Mouse (Mus musculus) cerebellum, adult 2 months (tissue): ENCODE measurements around the gene Spag7. TPM values are rescaled to one million over a fixed set of nuclear protein-coding genes. Genes with fewer than 3 reads are reported as not detected.

ENCODE experiments used
- DNase-seq, 2 experiments: peaks; one replicate each; pipeline ENCODE4 v3.0.0; 2021
- H3K27ac ChIP-seq: fragments of 200-500 bp; 2 replicates; pipeline ENCODE4 v1.5.1; 2012; ENCODE audit warnings: low read length, control low read depth, inconsistent platforms; ENCODE audit not compliant: insufficient read depth
- H3K27me3 ChIP-seq: fragments of 200-500 bp; 2 replicates; pipeline ENCODE4 v1.6.1; 2012; ENCODE audit warnings: inconsistent platforms, mild to moderate bottlenecking, low read length, moderate library complexity; ENCODE audit not compliant: control insufficient read depth, insufficient read depth
- H3K4me1 ChIP-seq: fragments of 200-500 bp; 2 replicates; pipeline ENCODE4 v1.6.1; 2011; ENCODE audit warnings: low read length; ENCODE audit not compliant: control insufficient read depth, insufficient read depth
- H3K4me3 ChIP-seq: fragments of 200-500 bp; replicated peaks from 2 replicates; pipeline ENCODE3; 2011; ENCODE audit warnings: mild to moderate bottlenecking, low read depth, low read length, control low read depth; ENCODE audit not compliant: insufficient read depth
- CTCF ChIP-seq: fragments of 200-500 bp; IDR thresholded peaks from 2 replicates; pipeline ENCODE4 v1.5.1; 2011; ENCODE audit warnings: low read depth, mild to moderate bottlenecking, control low read depth, low read length, moderate library complexity, borderline replicate concordance; ENCODE audit not compliant: insufficient read depth
- POLR2A ChIP-seq: fragments of 200-500 bp; IDR thresholded peaks from 2 replicates; pipeline ENCODE4 v1.6.1; 2011; ENCODE audit warnings: low read length, control low read depth, borderline replicate concordance; ENCODE audit not compliant: insufficient read depth
- WGBS: fragments of 180-500 bp; shearing (Covaris S2); methylation state at CpG from one replicate; pipeline ENCODE4 v1.1.7; 2018; 5-methylcytosine and 5-hydroxymethylcytosine counted together
- polyA plus RNA-seq: library from polyadenylated mRNA; depleted of rRNA; stranded (reverse); fragments of >200 nt; gene quantifications from 2 replicates; pipeline ENCODE4 v1.2.3, GENCODE M21; 2012

Gene Spag7
- polyA plus RNA-seq, 1 experiment: 93.2 TPM

DNA sequence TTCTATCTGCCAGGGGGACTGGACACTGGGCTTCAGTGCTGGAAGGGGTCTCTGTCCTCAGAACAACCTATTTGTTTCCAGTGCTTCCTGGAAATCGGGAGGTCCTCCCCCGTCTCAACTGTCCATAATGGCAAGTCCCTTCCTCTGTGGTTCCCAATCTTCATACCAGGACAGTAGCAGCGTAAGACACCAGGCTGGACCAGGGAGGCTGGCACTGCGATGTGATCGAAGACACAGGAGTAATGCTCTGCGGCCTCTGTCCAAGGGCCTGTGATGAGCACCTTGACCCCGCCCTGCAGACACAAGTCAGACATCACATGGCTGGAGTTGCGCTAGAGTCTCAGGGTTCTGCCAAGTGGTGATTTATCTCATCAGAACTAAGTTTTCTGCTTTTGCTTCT, 10.1 kb upstream of the Spag7 start:
- H3K4me1 ChIP-seq: peaks cover 5% of the 10 kb centered on the region
- H3K27me3 ChIP-seq: no peaks in the 10 kb centered on the region
- H3K27ac ChIP-seq: no peak overlapping the region
- 96% methylated on average over 8 of the region's 8 CpGs for WGBS
- TF ChIP-seq POLR2A: no peak
- TF ChIP-seq CTCF: no peak
- no peak for DNase-seq
- no peak overlapping the region for H3K4me3 ChIP-seq

DNA sequence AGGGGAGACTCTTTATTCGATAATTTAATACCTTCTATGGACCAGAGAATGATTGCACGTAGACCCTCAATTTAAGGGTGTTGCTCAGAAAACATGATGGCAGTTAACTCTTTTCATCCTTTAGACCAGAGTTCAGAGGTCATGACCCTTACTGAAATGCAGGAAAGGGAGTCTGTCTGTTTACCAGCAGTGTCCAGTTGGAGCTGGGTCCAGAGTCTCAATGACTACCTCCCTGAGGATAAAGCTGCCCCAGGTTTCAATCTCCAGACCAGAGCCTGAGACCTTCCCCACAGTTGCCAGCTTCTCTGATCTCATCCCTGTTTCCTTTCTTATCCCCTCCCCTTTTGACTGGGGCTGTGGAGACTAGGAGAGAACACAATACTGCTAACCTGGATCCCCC, 9.4 kb upstream of the Spag7 start:
- 71% methylated on average over 2 of the region's 2 CpGs for WGBS
- no peak for DNase-seq
- Histone ChIP-seq H3K4me1 (peaks cover 5% of the 10 kb centered on the region), H3K27ac (no peak overlapping the region), H3K27me3 (no peaks in the 10 kb centered on the region), H3K4me3 (no peak overlapping the region)
- TF ChIP-seq CTCF (no peak), POLR2A (no peak)

DNA sequence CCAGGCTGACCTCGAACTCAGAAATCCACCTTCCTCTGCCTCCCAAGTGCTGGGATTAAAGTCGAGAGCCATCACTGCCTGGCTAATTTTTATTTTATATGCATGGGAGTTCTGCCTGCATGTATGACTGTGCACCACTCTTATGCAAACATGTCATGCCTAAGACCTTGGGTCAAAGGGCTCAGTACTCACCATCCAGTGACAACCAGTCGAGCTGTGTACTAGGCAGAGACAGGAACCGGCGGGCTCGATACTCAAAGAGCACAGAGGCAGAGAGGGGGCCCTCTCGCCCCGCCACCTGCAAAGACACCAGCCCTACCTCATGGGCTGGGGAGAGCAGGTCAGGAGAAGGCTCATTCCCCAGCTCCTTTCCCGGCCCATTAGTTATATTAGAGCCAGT, 8.9 kb upstream of the Spag7 start:
- no peak for TF ChIP-seq CTCF
- no peak for TF ChIP-seq POLR2A
- H3K4me1 ChIP-seq: peaks cover 4% of the 10 kb centered on the region
- no peak for DNase-seq
- no peak overlapping the region for H3K27ac ChIP-seq
- 78% methylated on average over 9 of the region's 9 CpGs for WGBS
- no peaks in the 10 kb centered on the region for H3K27me3 ChIP-seq
- no peak overlapping the region for H3K4me3 ChIP-seq

DNA sequence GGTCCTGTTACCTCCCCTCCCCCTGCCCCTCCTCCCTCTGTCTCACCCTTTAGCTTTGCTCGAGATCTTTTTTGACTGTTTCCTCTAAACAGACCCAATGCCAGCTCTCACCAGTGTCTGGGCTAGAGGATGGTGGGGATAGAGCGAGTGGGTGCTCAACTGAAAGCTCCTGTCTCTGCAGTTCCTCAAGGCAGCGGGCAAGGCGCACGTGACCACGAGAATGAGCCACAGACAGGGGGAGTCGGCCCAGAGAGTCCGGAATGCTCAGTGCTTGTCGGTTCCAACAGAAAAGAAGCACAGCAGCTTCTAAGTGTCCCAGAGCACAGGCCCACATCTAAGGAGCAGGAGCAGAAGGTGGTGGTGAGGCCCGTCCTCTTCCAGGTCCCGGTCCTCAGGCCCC, 5.3 kb upstream of the Spag7 start:
- Histone ChIP-seq H3K4me3 (no peak overlapping the region), H3K4me1 (peaks cover 4% of the 10 kb centered on the region), H3K27ac (no peak overlapping the region), H3K27me3 (no peaks in the 10 kb centered on the region)
- peak in 1 of 2 experiments; percentile 17 for DNase-seq
- TF ChIP-seq POLR2A (no peak), CTCF (no peak)
- WGBS: 61% methylated on average over 11 of the region's 11 CpGs

DNA sequence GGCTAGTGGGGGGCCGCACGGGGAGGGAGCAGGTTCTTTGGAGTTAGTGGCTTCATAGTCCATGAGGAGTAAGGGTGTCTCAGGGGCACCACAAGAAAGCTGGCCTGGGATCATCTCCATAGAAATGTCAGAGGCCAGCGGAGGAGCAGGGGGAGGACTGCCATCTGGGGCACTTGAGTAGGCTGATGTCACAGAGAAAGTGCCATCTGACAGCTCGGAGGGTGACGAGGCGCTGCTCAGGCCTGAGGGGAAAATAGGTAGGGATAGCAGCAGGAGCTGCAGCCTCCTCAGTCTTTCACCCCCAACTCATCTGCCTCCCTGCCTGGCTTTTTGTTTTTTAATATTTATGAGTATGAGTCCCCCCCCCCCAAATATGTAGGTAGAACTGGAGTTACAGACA, 4.8 kb upstream of the Spag7 start:
- H3K27me3 ChIP-seq: no peaks in the 10 kb centered on the region
- no peak overlapping the region for H3K4me3 ChIP-seq
- WGBS: 25% methylated on average over 6 of the region's 6 CpGs
- DNase-seq: peak in 1 of 2 experiments; percentile 27
- no peak for TF ChIP-seq POLR2A
- no peak for TF ChIP-seq CTCF
- 0 out of 2 replicates have a peak overlapping the region, but pooled peaks have one; percentile 28 for H3K27ac ChIP-seq
- H3K4me1 ChIP-seq: peaks cover 4% of the 10 kb centered on the region

DNA sequence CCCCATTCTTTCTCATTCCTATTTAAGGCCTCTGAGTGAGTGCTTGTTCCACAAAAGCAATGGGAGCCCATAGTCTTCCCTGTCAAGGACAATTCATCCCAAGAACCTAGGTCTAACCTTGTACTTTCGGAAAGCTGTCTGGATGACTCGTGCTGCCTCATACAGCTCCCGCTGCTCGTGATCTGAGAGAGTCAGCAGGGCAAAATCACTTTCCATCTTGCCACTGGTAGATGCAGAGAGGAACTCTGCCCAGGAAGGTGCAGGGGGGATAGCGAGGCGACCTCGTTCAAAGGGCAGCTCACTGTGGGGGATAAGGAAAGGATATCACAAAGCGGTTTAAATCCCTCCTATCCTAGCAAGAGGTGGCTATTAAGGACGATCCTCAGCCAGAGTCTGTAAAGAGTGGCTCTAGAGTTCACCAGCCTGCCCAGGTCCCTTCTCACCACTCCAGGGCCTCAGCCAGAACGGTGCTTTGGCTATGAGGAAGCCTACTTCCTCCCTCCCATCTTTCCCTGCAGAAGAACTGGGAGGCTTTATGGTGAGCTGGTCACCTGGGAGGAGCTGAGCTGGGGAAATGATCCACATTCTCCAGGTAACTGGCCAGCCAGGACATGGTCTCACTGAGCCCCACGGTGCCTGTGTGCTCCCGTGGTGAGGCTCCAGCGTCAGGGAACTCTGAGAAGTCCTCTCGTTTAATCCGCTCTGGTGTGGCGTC, 2.3 kb upstream of the Spag7 start:
- H3K4me3 ChIP-seq: no peak overlapping the region
- no peak overlapping the region for H3K27ac ChIP-seq

DNA sequence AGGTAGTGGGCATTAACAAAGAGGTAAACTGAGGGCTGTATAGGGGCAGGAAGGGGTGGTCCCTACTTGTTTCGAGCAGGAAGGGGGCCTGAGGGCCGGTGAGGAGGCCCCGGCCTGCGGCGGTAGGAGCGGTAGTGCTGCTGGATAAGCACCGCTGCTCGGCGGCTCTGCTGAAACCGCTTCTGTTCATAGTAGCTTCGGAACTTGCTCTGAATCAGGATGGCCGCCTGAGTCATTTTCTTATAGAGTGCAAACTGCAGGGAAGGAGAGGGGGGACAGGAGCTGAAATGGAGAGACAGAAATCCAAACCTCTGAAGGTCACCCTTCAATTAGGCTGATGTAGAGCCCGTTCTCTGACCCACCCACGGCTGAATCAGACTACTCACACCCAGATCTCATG, 1.3 kb upstream of the Spag7 start:
- Histone ChIP-seq H3K27me3 (no peaks in the 10 kb centered on the region), H3K4me1 (peaks cover 4% of the 10 kb centered on the region), H3K27ac (peak overlapping the region; percentile 77), H3K4me3 (peak overlapping the region; percentile 85)
- DNase-seq: peak in 1 of 2 experiments; percentile 49
- no peak for TF ChIP-seq POLR2A
- 23% methylated on average over 14 of the region's 14 CpGs for WGBS

More for the DNA sequence above, 2.3 kb upstream of the Spag7 start:
- H3K4me1 ChIP-seq: peaks cover 4% of the 10 kb centered on the region
- peak in 1 of 2 experiments; percentile 21 for DNase-seq
- TF ChIP-seq CTCF: no peak
- TF ChIP-seq POLR2A: no peak
- H3K27me3 ChIP-seq: no peaks in the 10 kb centered on the region
- WGBS: 76% methylated on average over 16 of the region's 16 CpGs

DNA sequence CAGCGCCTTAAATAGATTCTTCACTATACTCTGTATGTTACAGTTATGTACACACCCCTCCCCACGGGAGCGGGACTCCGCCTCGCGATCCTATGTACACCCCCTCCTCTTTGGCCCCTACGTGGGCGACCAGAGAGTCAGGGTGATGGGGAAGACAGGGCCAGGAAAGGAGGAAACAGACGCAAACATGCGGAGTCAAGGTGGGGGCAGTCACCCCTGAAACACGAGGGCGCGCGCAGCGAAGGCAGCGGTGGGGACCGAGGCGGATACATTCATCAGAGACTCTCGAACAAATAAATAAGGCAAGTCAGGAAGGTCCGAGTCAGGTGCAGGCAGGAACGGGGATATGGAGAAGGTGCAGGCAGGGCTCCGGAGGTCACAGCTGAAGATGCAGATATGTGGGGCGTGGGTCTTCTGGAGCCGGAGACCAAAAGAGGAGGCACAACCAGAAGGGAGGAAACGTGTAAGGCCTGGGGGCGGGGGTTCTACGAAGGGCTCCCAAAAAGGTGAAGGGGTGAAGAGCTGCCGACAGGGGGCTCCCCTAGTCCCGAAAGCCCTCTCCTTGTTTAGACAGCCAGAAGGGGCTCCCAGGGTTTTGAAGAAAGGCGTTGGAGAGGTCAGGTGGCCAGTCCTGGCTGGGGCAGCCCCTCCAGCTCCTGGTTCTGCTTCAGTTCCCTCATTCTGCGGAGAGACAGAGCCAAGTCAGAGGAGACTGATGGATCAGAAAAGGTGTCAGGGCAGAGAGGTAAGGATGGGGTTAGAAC, 548 bp upstream of the Spag7 start:
- H3K27me3 ChIP-seq: no peaks in the 10 kb centered on the region
- WGBS: under 1% methylated on average over 31 of the region's 31 CpGs
- peak; percentile 47; the same call in 1 of the 2 replicates for TF ChIP-seq CTCF
- TF ChIP-seq POLR2A: 0 out of 2 replicates have a peak, but pooled peaks have one; percentile 21
- peak; percentile 71 to 79 for DNase-seq
- H3K4me3 ChIP-seq: peak overlapping the region; percentile 85
- H3K4me1 ChIP-seq: peaks cover 4% of the 10 kb centered on the region
- peak overlapping the region; percentile 77 for H3K27ac ChIP-seq
